Mouse (Mus musculus): Measurements from ENCODE around the gene Col4a2. TPM values are rescaled to one million over a fixed set of nuclear protein-coding genes. Genes with fewer than 3 reads are reported as not detected.
A peak's percentile ranks its signal among the peaks of the same experiment; 100 is the strongest.

The Col4a2 gene
- polyA plus RNA-seq, 1 experiment, result 8.4 TPM

DNA sequence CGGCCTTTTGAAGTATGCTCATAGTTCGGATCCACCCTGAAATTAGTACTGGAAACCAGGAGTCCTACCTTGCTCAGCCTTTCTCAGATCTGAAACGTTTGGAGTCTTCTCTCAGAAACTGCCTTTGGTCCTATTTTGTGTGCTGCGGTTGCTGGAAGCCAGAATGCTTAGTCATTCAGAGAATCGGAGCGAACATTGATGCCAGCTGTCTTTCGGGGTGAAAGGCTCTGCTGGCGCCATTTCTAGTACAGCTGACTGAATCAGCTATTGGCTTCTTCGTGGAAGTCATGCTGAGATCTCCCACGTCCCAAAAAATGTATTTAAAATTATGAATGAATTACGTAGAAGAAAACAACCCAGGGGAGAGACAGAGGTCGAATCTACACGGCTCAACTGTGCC is 105.2 kb downstream of the Col4a2 start:
- no peak overlapping the region for H3K4me3 ChIP-seq (ENCODE audit: control insufficient read depth, low read depth, low read length)
- H3K27ac ChIP-seq (ENCODE audit: control insufficient read depth, insufficient read depth, low read depth, low read length), result no peak overlapping the region
- H3K27me3 ChIP-seq (ENCODE audit: control insufficient read depth, insufficient read depth, low read length), result no peaks in the 10 kb centered on the region
- TF ChIP-seq CTCF (IDR thresholded peaks at IDR 0.05; ENCODE audit: control insufficient read depth, insufficient read depth, insufficient replicate concordance, low read depth, low read length) (no peak), POLR2A (IDR thresholded peaks at IDR 0.05; ENCODE audit: control insufficient read depth, low read depth, low read length) (no peak)
- no peaks in the 10 kb centered on the region for H3K4me1 ChIP-seq (ENCODE audit: control insufficient read depth, insufficient read depth, low read length)
- no peaks in the 10 kb centered on the region for H3K36me3 ChIP-seq (ENCODE audit: control insufficient read depth, insufficient read depth, low read length)

DNA sequence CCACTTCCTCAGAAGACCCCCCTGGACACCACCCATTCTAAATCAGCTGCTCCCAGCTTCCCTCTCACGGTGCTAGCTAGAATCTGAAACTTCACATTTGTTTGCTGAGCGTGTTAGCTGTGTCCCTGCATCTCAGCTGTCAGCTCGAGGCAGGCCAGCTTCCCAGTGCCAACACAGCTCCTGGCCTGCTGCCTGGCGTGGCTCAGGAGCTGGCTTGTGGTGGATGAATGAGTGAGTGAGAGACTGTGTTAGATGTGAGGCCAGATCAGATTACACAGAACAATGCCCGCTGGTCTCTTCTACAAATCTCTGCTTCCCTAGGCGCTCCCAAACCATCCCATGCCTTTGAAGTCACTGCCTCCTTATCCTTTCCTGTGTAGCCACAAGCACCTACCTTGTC is 106.6 kb downstream of the Col4a2 start:
- Histone ChIP-seq H3K36me3 (ENCODE audit: control insufficient read depth, insufficient read depth, low read length) (no peaks in the 10 kb centered on the region), H3K27ac (ENCODE audit: control insufficient read depth, insufficient read depth, low read depth, low read length) (no peak overlapping the region)

DNA sequence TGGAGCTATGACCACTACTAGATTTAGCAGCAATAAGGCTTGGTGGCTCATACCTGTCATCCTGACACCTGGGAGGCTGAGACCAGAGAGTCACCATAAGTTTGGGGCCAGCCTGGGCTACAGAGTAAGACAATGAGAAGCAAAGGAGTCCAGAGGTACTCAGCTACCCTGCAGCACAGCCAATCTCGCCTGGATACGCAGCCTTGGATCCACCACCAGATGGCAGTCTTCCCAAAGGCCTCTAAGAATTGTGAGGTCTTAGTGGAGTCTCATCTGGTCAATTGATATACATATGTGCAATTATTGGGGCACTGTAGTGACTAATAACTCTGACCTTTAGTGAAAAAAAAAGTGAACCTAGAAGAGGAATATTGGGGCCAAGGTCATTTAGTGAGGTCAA is 107.0 kb downstream of the Col4a2 start:
- no peaks in the 10 kb centered on the region for H3K27me3 ChIP-seq (ENCODE audit: control insufficient read depth, insufficient read depth, low read length)
- no peak overlapping the region for H3K27ac ChIP-seq (ENCODE audit: control insufficient read depth, insufficient read depth, low read depth, low read length)
- H3K4me1 ChIP-seq (ENCODE audit: control insufficient read depth, insufficient read depth, low read length), result no peaks in the 10 kb centered on the region
- TF ChIP-seq POLR2A (IDR thresholded peaks at IDR 0.05; ENCODE audit: control insufficient read depth, low read depth, low read length) (no peak), CTCF (IDR thresholded peaks at IDR 0.05; ENCODE audit: control insufficient read depth, insufficient read depth, insufficient replicate concordance, low read depth, low read length) (peak; percentile 58; the same call in 1 of the 2 replicates)
- no peaks in the 10 kb centered on the region for H3K36me3 ChIP-seq (ENCODE audit: control insufficient read depth, insufficient read depth, low read length)
- H3K4me3 ChIP-seq (ENCODE audit: control insufficient read depth, low read depth, low read length), result no peak overlapping the region

More for the DNA sequence above, 106.6 kb downstream of the Col4a2 start:
- Histone ChIP-seq H3K4me3 (ENCODE audit: control insufficient read depth, low read depth, low read length) (no peak overlapping the region), H3K27me3 (ENCODE audit: control insufficient read depth, insufficient read depth, low read length) (no peaks in the 10 kb centered on the region), H3K4me1 (ENCODE audit: control insufficient read depth, insufficient read depth, low read length) (no peaks in the 10 kb centered on the region)
- no peak for TF ChIP-seq CTCF (IDR thresholded peaks at IDR 0.05; ENCODE audit: control insufficient read depth, insufficient read depth, insufficient replicate concordance, low read depth, low read length)
- no peak for TF ChIP-seq POLR2A (IDR thresholded peaks at IDR 0.05; ENCODE audit: control insufficient read depth, low read depth, low read length)

DNA sequence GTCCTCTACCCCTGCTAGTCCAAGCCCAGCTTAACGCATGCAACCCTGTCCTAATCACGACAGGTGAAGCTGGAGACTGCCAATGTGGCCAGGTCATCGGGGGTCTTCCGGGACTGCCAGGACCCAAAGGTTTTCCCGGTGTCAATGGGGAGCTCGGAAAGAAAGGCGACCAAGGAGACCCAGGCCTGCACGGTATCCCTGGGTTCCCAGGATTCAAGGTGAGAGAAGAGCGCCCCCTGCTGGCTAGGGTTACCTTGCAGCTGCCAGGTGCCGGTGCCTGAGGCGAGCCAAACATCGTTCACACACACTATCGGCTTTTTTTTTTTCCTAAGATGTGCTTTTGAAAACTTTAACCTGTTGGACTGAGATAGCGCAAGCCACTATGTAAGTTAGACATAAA is 108.5 kb downstream of the Col4a2 start:
- H3K27ac ChIP-seq (ENCODE audit: control insufficient read depth, insufficient read depth, low read depth, low read length), result no peak overlapping the region
- H3K27me3 ChIP-seq (ENCODE audit: control insufficient read depth, insufficient read depth, low read length), result no peaks in the 10 kb centered on the region
- TF ChIP-seq CTCF (IDR thresholded peaks at IDR 0.05; ENCODE audit: control insufficient read depth, insufficient read depth, insufficient replicate concordance, low read depth, low read length) (peak; percentile 75), POLR2A (IDR thresholded peaks at IDR 0.05; ENCODE audit: control insufficient read depth, low read depth, low read length) (no peak)
- no peaks in the 10 kb centered on the region for H3K36me3 ChIP-seq (ENCODE audit: control insufficient read depth, insufficient read depth, low read length)
- no peak overlapping the region for H3K4me3 ChIP-seq (ENCODE audit: control insufficient read depth, low read depth, low read length)
- H3K4me1 ChIP-seq (ENCODE audit: control insufficient read depth, insufficient read depth, low read length), result no peaks in the 10 kb centered on the region

DNA sequence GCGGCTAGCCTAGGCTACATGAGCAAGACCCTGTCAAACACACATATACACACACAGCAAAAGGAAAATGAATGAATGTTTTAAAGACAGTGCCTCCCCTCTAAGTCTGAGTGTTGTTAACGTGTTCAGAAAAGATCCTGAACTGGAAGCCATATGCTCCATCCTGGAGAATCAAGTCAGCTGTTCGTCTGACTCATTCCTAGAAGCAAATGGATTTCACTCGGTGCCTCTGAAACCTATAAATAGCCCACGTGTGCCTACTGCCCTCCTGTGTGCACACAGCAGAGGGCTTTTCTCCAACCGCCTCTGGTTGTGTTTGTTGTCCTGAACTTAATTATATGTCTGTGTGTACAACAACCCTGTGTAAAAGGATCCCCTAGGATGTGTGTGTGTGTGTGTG is 109.4 kb downstream of the Col4a2 start:
- Histone ChIP-seq H3K27me3 (ENCODE audit: control insufficient read depth, insufficient read depth, low read length) (no peaks in the 10 kb centered on the region), H3K4me3 (ENCODE audit: control insufficient read depth, low read depth, low read length) (no peak overlapping the region), H3K27ac (ENCODE audit: control insufficient read depth, insufficient read depth, low read depth, low read length) (no peak overlapping the region), H3K36me3 (ENCODE audit: control insufficient read depth, insufficient read depth, low read length) (no peaks in the 10 kb centered on the region), H3K4me1 (ENCODE audit: control insufficient read depth, insufficient read depth, low read length) (no peaks in the 10 kb centered on the region)
- no peak for TF ChIP-seq POLR2A (IDR thresholded peaks at IDR 0.05; ENCODE audit: control insufficient read depth, low read depth, low read length)
- TF ChIP-seq CTCF (IDR thresholded peaks at IDR 0.05; ENCODE audit: control insufficient read depth, insufficient read depth, insufficient replicate concordance, low read depth, low read length), result no peak

DNA sequence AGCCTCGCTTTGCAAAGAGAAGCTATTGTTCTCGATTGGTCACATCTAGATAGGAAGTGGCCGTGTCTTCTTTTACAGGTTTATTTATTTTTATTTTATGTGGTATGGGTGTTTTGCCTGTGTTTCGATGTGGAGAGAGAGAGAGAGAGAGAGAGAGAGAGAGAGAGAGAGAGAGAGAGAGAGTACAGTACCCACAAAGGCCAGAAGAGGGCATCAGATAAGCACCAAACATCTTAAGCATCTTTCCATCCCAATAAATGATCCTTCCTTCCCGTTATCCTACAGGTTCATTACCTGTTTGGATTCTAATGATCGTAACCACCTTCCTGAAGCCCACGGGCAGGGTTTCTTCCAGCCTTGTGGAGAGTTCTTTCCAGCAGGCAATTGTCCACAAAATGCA is 110.5 kb downstream of the Col4a2 start:
- H3K27me3 ChIP-seq (ENCODE audit: control insufficient read depth, insufficient read depth, low read length), result no peaks in the 10 kb centered on the region
- no peaks in the 10 kb centered on the region for H3K36me3 ChIP-seq (ENCODE audit: control insufficient read depth, insufficient read depth, low read length)
- H3K27ac ChIP-seq (ENCODE audit: control insufficient read depth, insufficient read depth, low read depth, low read length), result no peak overlapping the region
- TF ChIP-seq POLR2A (IDR thresholded peaks at IDR 0.05; ENCODE audit: control insufficient read depth, low read depth, low read length), result no peak
- TF ChIP-seq CTCF (IDR thresholded peaks at IDR 0.05; ENCODE audit: control insufficient read depth, insufficient read depth, insufficient replicate concordance, low read depth, low read length), result no peak
- H3K4me1 ChIP-seq (ENCODE audit: control insufficient read depth, insufficient read depth, low read length), result no peaks in the 10 kb centered on the region
- no peak overlapping the region for H3K4me3 ChIP-seq (ENCODE audit: control insufficient read depth, low read depth, low read length)

DNA sequence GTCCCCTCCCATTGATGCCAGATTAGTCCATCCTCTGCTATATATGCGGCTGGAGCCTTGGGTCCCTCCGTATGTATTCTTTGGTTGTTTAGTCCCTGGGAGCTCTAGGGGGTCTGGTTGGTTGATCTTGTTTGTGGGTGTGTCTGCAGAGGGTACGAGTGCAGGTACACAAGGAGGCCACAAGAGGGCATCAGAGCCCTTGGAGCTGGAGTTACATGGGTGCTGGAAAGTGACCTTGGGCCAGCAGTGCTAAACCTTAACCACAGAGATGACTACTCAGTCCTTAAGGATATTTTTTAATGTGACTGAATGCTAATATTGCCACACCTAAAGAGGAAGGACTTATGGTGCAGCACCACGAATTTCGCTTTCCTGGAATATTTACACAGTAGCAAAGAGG is 118.1 kb downstream of the Col4a2 start:
- no peak overlapping the region for H3K27ac ChIP-seq (ENCODE audit: control insufficient read depth, insufficient read depth, low read depth, low read length)
- H3K27me3 ChIP-seq (ENCODE audit: control insufficient read depth, insufficient read depth, low read length), result no peaks in the 10 kb centered on the region
- no peaks in the 10 kb centered on the region for H3K36me3 ChIP-seq (ENCODE audit: control insufficient read depth, insufficient read depth, low read length)
- H3K4me3 ChIP-seq (ENCODE audit: control insufficient read depth, low read depth, low read length), result no peak overlapping the region
- H3K4me1 ChIP-seq (ENCODE audit: control insufficient read depth, insufficient read depth, low read length), result no peaks in the 10 kb centered on the region
- TF ChIP-seq POLR2A (IDR thresholded peaks at IDR 0.05; ENCODE audit: control insufficient read depth, low read depth, low read length), result no peak
- TF ChIP-seq CTCF (IDR thresholded peaks at IDR 0.05; ENCODE audit: control insufficient read depth, insufficient read depth, insufficient replicate concordance, low read depth, low read length), result peak; percentile 82; the same call in 1 of the 2 replicates

DNA sequence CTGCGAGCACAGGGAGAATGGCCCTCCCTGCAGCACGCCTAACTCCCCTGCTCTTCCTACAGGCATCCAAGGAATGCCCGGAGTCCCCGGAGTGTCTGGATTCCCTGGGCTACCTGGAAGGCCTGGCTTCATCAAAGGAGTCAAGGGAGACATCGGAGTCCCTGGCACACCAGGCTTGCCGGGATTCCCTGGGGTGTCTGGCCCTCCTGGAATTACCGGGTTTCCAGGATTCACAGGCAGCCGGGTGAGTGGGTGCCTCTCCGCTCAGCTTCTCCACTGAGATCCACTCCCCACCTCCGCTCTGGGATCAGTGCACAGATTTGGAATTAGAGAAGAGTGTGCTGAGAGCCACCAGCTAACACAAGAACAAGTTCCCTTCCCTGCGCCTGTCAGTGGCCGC is 125.3 kb downstream of the Col4a2 start:
- no peaks in the 10 kb centered on the region for H3K4me1 ChIP-seq (ENCODE audit: control insufficient read depth, insufficient read depth, low read length)
- H3K27ac ChIP-seq (ENCODE audit: control insufficient read depth, insufficient read depth, low read depth, low read length), result no peak overlapping the region
- H3K4me3 ChIP-seq (ENCODE audit: control insufficient read depth, low read depth, low read length), result no peak overlapping the region
- no peak for TF ChIP-seq CTCF (IDR thresholded peaks at IDR 0.05; ENCODE audit: control insufficient read depth, insufficient read depth, insufficient replicate concordance, low read depth, low read length)
- no peak for TF ChIP-seq POLR2A (IDR thresholded peaks at IDR 0.05; ENCODE audit: control insufficient read depth, low read depth, low read length)
- no peaks in the 10 kb centered on the region for H3K36me3 ChIP-seq (ENCODE audit: control insufficient read depth, insufficient read depth, low read length)
- no peaks in the 10 kb centered on the region for H3K27me3 ChIP-seq (ENCODE audit: control insufficient read depth, insufficient read depth, low read length)
